Mouse (Mus musculus) liver (tissue): ENCODE measurements around the gene Tnmd.

Experiments used
- DNase-seq: peaks from one replicate; pipeline ENCODE4 v3.0.0-alpha.2; 2020; ENCODE audit warnings: mixed read lengths

Tnmd gene

DNA sequence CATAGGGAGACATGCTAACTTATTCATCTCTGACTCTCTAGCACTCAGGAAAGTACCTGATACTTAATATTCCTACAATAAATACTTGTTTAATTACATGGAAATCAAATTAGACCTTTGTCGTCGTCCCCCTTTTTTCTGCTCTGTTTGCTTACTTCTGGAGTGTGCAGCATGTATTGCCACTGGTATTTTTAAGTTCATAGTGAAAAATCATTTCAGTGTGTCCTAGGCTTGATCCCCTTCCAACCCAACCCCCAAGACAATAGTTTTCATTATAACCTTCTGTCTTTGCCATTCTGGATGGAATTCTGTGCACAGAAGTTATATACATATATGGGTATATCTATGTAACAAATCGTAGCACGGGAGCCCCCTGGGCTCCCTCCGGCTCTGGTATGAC lies at the start of gene Tnmd:
Gene Tnmd, plus strand, starts transcription at position 301 of the 400 bp plus-strand sequence.
- DNase-seq: no peak

DNA sequence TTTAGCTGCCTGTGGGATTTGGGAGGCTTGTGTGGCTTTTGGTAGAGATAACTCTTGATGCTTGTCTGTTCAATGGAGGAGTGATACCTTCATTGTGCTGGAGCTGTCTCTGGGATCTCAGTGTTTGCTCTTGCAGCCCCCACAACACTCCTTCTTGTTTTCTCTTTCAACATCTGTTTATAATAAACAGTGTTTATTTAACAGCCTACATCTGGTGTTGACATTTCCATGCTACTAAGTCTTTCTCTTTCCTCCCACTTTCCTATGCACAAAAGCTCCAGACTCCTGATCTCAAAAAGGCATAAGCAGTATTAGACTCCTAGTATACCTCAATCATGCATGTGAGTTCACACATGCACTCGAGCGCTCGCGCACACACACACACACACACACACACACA lies 2.9 kb downstream of the Tnmd start:
- no peak for DNase-seq

GRCm38 (mm10) chrX:133869743-133870142 lies 19.0 kb downstream of the Tnmd start:
- no peak for DNase-seq

GRCm38 (mm10) chrX:133887308-133887707 lies 36.5 kb downstream of the Tnmd start:
- no peak for DNase-seq

- no peak for DNase-seq
Observed at GRCm38 (mm10) chrX:133888111-133888510, 37.3 kb downstream of the Tnmd start.

DNA sequence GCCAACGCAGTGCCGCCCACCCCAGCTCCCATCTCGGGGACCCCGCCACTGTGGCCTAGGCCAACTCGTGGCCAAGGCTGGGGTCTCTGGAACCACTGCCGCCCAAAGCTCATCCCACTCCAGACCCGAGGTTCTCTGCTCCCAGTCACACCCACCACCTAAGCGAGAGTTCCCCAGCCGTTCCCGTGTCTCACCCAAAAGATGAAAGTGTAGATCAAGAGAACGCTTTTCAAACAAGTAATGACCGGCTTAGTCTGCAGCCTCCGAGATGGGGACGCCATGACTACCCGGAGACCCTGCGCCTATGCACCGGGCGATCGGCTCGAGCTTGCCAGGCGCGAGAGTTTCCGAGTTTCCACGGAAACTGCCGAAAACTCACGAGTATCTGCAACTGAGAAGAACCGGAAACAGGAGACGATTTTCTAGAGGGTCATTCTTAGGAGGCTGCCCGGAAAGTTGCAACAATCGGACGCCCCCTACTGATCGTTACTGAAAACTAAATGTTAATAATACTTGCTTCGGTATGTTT lies 47.3 kb downstream of the Tnmd start, which contains the start of gene Tspan6:
Gene Tspan6, minus strand, starts transcription at position 416 of the 529 bp plus-strand sequence.
- peak; percentile 70 for DNase-seq

- DNase-seq: no peak
Observed at GRCm38 (mm10) chrX:133908261-133908660, 57.5 kb downstream of the Tnmd start, which contains the start of gene Srpx2. Srpx2 (plus strand) TSS chrX:133908426.

DNA sequence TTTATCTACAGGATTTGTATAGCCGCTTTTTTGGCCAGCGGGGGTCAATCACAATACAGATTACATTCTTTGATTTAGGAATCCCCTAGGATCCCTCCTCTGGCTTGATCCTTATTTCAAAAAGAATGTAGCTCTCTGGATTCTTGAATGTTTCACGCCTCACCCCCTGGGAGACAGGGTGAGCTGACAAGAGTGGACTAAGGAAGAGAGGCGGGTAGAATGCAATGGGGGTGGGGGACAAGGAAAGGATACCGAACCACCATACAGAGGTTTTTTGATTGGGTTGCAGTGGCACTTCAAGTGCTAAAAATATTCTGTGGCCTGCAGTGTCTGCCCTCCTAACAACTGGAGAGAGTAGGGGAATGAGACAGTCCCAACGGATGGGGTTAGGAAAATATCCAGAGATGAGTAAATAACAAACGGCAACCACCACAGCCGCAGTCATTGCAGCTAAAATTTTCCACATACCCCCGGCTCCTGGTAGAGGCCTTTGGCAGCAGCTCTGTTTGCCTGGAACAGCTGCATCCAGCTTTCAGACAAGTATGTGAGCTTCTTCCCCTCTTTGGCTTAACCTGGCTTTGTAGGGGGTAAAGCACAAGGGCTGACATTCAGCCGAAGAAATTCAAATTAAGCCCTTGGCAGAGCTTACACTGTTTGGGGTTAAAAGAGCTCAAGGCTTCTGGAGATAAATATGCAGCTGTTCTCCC lies 60.8 kb downstream of the Tnmd start:
- DNase-seq: no peak

DNA sequence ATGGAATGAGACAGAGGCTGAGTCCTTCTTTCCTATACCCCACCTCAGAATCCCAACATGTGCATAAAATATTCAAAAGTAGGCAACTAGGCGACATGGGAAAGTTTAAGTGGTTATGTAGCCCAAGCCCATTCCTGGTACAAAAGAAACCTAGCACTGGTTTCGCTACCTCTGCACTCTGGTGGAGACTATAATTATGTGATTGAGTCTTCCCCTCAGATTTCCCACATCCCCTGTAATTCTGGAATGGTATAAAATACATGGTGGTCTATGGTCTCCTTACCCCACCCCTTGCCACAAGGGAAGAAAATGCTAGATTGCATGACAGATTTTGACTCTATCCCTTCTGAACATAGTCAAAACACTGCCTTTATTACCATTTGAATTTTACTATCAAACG lies 62.2 kb downstream of the Tnmd start:
- DNase-seq: no peak

DNA sequence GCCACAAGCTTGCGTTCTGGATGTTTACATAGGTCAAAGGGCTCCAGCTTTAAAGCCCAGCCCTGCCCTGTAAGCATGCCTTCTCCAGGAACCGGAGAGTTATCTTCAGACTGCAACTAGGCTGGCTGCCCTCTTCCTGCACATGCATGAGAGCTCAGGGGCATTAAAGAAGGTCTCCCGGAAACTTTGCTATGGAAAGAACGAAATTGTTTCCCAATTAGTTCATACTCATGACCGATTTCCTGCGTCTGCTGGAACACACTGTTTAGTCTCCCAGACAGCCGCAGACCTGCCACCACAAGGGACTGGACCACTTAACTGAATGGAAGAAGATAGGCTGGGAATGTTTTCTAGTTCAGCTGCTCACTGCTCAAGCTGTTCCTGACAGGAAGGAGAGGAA lies 63.4 kb downstream of the Tnmd start:
- no peak for DNase-seq
